Mouse (Mus musculus) midbrain, embryonic 16.5 days (tissue): ENCODE data around the gene Nptn. TPM values are rescaled to one million over a fixed set of nuclear protein-coding genes. Genes with fewer than 3 reads are reported as not detected.

ENCODE experiments used
- ATAC-seq: fragments of 200-750 bp; cut with Nextera tagmentation; 2 replicates; pipeline ENCODE4 v1.8.0; 2017; ENCODE audit warnings: moderate TSS enrichment
- H3K27ac ChIP-seq: fragments of 300-500 bp; sonication (generic); 2 replicates; pipeline ENCODE4 v1.5.1; 2014; ENCODE audit warnings: mild to moderate bottlenecking, low read length, mixed read lengths
- H3K27me3 ChIP-seq: fragments of 300-500 bp; sonication (generic); 2 replicates; pipeline ENCODE4 v1.6.1; 2014; ENCODE audit warnings: low read depth, low read length, mixed read lengths; ENCODE audit not compliant: control insufficient read depth, insufficient read depth
- H3K36me3 ChIP-seq: fragments of 300-500 bp; sonication (generic); 2 replicates; pipeline ENCODE4 v1.6.1; 2014; ENCODE audit warnings: mild to moderate bottlenecking, low read length, moderate library complexity, mixed read lengths; ENCODE audit not compliant: control insufficient read depth, insufficient read depth
- H3K4me1 ChIP-seq: fragments of 300-500 bp; sonication (generic); 2 replicates; pipeline ENCODE4 v1.6.1; 2014; ENCODE audit warnings: mild to moderate bottlenecking, low read length, mixed read lengths; ENCODE audit not compliant: control insufficient read depth, insufficient read depth
- H3K4me2 ChIP-seq: fragments of 300-500 bp; sonication (generic); 2 replicates; pipeline ENCODE4 v1.6.1; 2014; ENCODE audit warnings: mild to moderate bottlenecking, low read length, mixed read lengths
- H3K4me3 ChIP-seq: fragments of 300-500 bp; sonication (generic); 2 replicates; pipeline ENCODE4 v1.5.1; 2014; ENCODE audit warnings: low read depth, mild to moderate bottlenecking, low read length, moderate library complexity, mixed read lengths
- H3K9ac ChIP-seq: fragments of 300-500 bp; sonication (generic); 2 replicates; pipeline ENCODE4 v1.6.1; 2014; ENCODE audit warnings: low read depth, low read length, mixed read lengths
- H3K9me3 ChIP-seq: fragments of 300-500 bp; sonication (generic); replicated peaks from 2 replicates; pipeline ENCODE4 v1.6.1; 2014; ENCODE audit warnings: mild to moderate bottlenecking, low read length, mixed read lengths; ENCODE audit not compliant: control insufficient read depth, poor library complexity, severe bottlenecking
- WGBS: fragments of 180-500 bp; shearing (Covaris S2); extraction: QIAGEN DNeasy Blood & Tissue Kit; methylation state at CpG from one replicate; pipeline ENCODE4 v1.1.7; 2014; 5-methylcytosine and 5-hydroxymethylcytosine counted together
- polyA plus RNA-seq: library from polyadenylated mRNA; unstranded; fragments of >200 nt; fragmentation: Nextera tagmentation; extraction: Ambion mirVana; gene quantifications from 2 replicates; pipeline ENCODE4 v1.2.1, GENCODE M21; 2015

The Nptn gene
- polyA plus RNA-seq, 1 experiment from 2014 or later: 197 TPM

DNA sequence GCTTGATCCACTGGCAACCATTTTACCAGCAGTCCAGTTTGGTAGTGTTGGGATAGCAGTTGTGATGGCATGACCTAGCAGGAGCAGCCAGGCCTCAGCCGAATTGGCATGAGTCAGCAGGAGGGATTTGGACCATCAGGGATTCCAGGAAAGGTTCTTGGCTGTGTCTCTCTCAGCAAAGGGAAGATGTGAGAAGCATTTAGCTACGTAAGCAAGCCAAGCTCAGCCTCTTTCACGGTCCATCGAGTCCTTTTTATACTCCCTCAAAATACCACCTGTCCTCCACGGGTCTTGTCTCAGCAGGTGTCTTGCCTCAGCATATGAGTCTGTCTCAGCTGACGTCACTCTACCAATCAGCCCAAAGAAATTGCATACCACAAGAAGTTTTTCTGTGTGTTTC is 101.3 kb downstream of the Nptn start:
- Histone ChIP-seq H3K27ac (no peak overlapping the region), H3K9ac (no peak overlapping the region), H3K27me3 (no peaks in the 10 kb centered on the region), H3K36me3 (no peaks in the 10 kb centered on the region), H3K9me3 (no peaks in the 10 kb centered on the region), H3K4me1 (no peaks in the 10 kb centered on the region), H3K4me2 (no peak overlapping the region), H3K4me3 (no peak overlapping the region)
- ATAC-seq: no peak
- 36% methylated on average over 6 of the region's 6 CpGs for WGBS

GRCm38 (mm10) chr9:58685290-58685689 is 103.2 kb downstream of the Nptn start:
- no peak overlapping the region for H3K27ac ChIP-seq
- no peaks in the 10 kb centered on the region for H3K4me1 ChIP-seq
- H3K4me2 ChIP-seq: no peak overlapping the region
- no peaks in the 10 kb centered on the region for H3K9me3 ChIP-seq
- no peaks in the 10 kb centered on the region for H3K36me3 ChIP-seq
- H3K9ac ChIP-seq: no peak overlapping the region
- no peak overlapping the region for H3K4me3 ChIP-seq
- WGBS: 90% methylated on average over 10 of the region's 10 CpGs
- ATAC-seq: no peak
- no peaks in the 10 kb centered on the region for H3K27me3 ChIP-seq

DNA sequence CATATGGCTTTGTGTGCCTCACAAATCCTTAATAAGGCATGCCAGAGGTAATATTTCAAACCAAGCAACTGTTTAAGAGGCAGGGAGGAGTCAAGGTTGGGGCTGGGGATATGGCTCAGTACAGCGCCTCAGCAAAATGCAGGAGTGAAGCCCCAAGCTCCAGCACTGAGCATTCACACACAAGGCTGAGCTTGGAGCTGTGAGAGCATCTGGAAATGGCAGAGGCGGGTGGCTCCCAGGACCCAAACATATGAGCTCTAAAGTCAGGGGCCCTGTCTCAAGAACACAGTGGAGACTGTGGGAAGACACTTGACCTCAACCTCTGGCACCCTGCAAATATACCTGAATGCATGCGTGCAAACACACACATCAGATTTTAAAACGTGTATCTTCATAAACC is 106.0 kb downstream of the Nptn start:
- Histone ChIP-seq H3K4me2 (no peak overlapping the region), H3K4me3 (no peak overlapping the region), H3K27ac (no peak overlapping the region), H3K9ac (no peak overlapping the region), H3K36me3 (no peaks in the 10 kb centered on the region), H3K9me3 (no peaks in the 10 kb centered on the region), H3K27me3 (no peaks in the 10 kb centered on the region), H3K4me1 (no peaks in the 10 kb centered on the region)
- no peak for ATAC-seq
- 88% methylated on average over 4 of the region's 4 CpGs for WGBS

DNA sequence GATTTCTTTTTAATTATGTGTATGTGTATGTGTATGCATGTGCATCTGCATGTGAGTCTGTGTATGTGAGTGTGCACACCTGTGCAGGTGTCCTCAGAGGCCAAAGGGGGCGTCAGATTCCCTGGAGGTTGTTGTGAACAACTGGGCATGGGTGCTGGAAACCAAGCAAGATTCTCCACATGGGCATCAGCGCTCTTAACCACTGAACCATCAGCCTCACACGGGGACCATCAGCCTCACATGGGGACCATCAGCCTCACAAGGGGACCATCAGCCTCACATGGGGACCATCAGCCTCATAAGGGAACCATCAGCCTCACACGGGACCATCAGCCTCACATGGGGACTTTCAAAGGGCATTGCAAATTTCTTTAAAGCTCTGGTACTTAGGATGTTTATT is 108.7 kb downstream of the Nptn start:
- H3K9me3 ChIP-seq: peaks cover 3% of the 10 kb centered on the region; the same call in 1 of the 2 replicates
- WGBS: 87% methylated on average over 4 of the region's 4 CpGs
- H3K27ac ChIP-seq: no peak overlapping the region
- no peak for ATAC-seq
- no peak overlapping the region for H3K4me2 ChIP-seq
- H3K4me3 ChIP-seq: no peak overlapping the region
- no peak overlapping the region for H3K9ac ChIP-seq
- no peaks in the 10 kb centered on the region for H3K36me3 ChIP-seq
- H3K4me1 ChIP-seq: no peaks in the 10 kb centered on the region
- H3K27me3 ChIP-seq: no peaks in the 10 kb centered on the region

DNA sequence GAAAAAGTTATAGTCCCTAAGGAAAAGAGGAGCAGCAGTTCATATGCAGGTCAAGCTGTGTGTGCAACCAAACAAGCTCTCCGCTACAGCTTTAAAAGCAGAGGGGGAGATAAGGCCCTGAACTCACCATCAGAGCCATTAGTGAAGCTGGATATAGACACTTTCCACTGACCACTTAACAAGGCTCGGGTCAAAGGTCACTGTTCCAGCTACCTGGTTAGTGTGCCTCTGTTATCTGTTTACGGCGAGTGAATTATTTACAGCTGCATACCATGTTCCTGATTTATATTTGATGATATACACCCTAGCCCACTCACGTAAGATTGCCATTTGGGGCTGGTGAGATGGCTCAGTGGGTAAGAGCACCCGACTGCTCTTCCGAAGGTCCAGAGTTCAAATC is 109.4 kb downstream of the Nptn start:
- Histone ChIP-seq H3K4me1 (no peaks in the 10 kb centered on the region), H3K9ac (no peak overlapping the region), H3K4me2 (no peak overlapping the region), H3K9me3 (peaks cover 3% of the 10 kb centered on the region; the same call in 1 of the 2 replicates), H3K4me3 (no peak overlapping the region), H3K27ac (no peak overlapping the region), H3K36me3 (no peaks in the 10 kb centered on the region), H3K27me3 (no peaks in the 10 kb centered on the region)
- no peak for ATAC-seq
- 91% methylated on average over 7 of the region's 7 CpGs for WGBS

DNA sequence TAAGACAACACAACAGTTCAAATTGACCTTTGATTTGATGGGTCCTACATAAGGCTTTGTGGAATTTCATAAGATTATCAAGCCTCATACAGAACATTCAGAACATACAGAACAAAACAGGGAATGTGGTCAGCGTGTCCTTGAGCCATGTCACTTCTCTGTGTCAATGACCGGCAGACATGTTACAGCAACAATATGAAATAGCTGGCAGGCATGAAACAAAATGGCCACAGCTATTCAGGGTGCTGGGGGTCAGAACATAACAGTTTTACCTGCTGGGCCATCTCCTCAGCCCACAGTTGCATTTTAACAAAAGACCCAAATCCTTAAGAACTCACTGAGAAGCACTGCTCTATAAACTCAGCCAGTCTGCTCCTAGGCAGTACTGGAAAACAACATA is 116.4 kb downstream of the Nptn start:
- Histone ChIP-seq H3K36me3 (no peaks in the 10 kb centered on the region), H3K9ac (no peak overlapping the region), H3K27ac (no peak overlapping the region), H3K4me3 (no peak overlapping the region), H3K9me3 (peaks cover 3% of the 10 kb centered on the region; the same call in 1 of the 2 replicates), H3K27me3 (no peaks in the 10 kb centered on the region), H3K4me1 (no peaks in the 10 kb centered on the region), H3K4me2 (no peak overlapping the region)
- ATAC-seq: no peak
- 95% methylated on average over 2 of the region's 2 CpGs for WGBS

- WGBS: 90% methylated on average over 2 of the region's 2 CpGs
- H3K4me2 ChIP-seq: no peak overlapping the region
- no peak for ATAC-seq
Observed at GRCm38 (mm10) chr9:58701751-58702150, 119.7 kb downstream of the Nptn start.

DNA sequence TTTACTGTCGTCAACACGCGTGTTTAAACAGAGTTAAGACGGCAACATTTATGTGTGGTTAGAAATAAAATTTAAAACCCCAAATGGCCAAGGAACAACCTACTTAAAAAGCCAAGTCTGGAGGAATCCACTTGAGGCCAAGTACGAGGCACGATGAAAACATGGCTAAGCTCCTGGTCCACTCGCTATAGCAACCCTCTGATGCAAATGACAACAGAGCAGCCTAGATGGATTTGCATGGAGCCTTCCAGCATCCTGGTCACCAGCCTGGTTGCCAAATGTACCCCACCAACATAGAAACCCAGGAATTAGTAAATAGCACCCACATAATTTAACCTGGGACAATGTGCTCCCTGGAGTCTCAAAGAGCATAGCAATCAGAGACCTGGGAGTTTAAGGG is 121.7 kb downstream of the Nptn start:
- H3K36me3 ChIP-seq: no peaks in the 10 kb centered on the region
- H3K27me3 ChIP-seq: no peaks in the 10 kb centered on the region
- H3K4me3 ChIP-seq: no peak overlapping the region
- no peaks in the 10 kb centered on the region for H3K9me3 ChIP-seq
- no peak overlapping the region for H3K9ac ChIP-seq
- WGBS: 83% methylated on average over 7 of the region's 7 CpGs
- H3K27ac ChIP-seq: no peak overlapping the region
- no peak overlapping the region for H3K4me2 ChIP-seq
- no peaks in the 10 kb centered on the region for H3K4me1 ChIP-seq
- no peak for ATAC-seq

More at GRCm38 (mm10) chr9:58701751-58702150, 119.7 kb downstream of the Nptn start:
- Histone ChIP-seq H3K27ac (no peak overlapping the region), H3K4me1 (no peaks in the 10 kb centered on the region), H3K9me3 (no peaks in the 10 kb centered on the region), H3K4me3 (no peak overlapping the region), H3K27me3 (no peaks in the 10 kb centered on the region), H3K36me3 (no peaks in the 10 kb centered on the region), H3K9ac (no peak overlapping the region)

DNA sequence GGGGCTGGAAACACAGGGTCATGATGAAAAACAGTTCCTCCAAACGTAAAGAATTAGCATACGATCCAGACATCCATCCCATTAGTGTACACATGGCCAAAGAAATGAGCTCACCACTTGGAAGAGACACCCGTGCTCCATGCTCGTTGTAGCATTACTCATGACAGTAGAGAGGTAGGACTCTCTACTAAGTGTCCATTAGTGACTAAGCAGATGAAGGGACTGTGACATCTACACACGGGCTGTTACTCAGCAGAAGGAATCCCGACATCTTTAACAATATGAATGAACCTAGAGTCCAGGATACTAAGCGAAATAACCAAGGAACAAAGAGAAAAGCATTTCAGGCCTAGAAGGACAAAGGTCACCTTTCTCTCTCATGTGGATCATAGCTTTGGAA is 124.0 kb downstream of the Nptn start:
- no peak overlapping the region for H3K4me3 ChIP-seq
- no peaks in the 10 kb centered on the region for H3K27me3 ChIP-seq
- H3K27ac ChIP-seq: no peak overlapping the region
- no peak for ATAC-seq
- H3K4me1 ChIP-seq: no peaks in the 10 kb centered on the region
- H3K9ac ChIP-seq: no peak overlapping the region
- 85% methylated on average over 7 of the region's 7 CpGs for WGBS
- no peaks in the 10 kb centered on the region for H3K9me3 ChIP-seq
- no peaks in the 10 kb centered on the region for H3K36me3 ChIP-seq
- no peak overlapping the region for H3K4me2 ChIP-seq
